Mouse (Mus musculus): Measurements from ENCODE around the gene Kcnk10. TPM values are rescaled to one million over a fixed set of nuclear protein-coding genes. Genes with fewer than 3 reads are reported as not detected.

Gene Kcnk10
- polyA plus RNA-seq, 1 experiment from 2014 or later: 1.7 TPM

- no peak overlapping the region for H3K9ac ChIP-seq
- H3K9me3 ChIP-seq (replicated peaks): no peaks in the 10 kb centered on the region
- no peaks in the 10 kb centered on the region for H3K27me3 ChIP-seq
- H3K4me2 ChIP-seq (replicated peaks): no peak overlapping the region
- H3K36me3 ChIP-seq: no peaks in the 10 kb centered on the region
- no peaks in the 10 kb centered on the region for H3K4me1 ChIP-seq
- no peak for ATAC-seq (ENCODE audit: insufficient number of reproducible peaks, low FRiP score, low TSS enrichment, low read depth)
- no peak overlapping the region for H3K27ac ChIP-seq (replicated peaks)
- no peak overlapping the region for H3K4me3 ChIP-seq (replicated peaks)
- 80% methylated on average over 6 of the region's 6 CpGs for WGBS
These were observed 42.1 kb downstream of the Kcnk10 start for GRCm38 (mm10) chr12:98536036-98536435.

DNA sequence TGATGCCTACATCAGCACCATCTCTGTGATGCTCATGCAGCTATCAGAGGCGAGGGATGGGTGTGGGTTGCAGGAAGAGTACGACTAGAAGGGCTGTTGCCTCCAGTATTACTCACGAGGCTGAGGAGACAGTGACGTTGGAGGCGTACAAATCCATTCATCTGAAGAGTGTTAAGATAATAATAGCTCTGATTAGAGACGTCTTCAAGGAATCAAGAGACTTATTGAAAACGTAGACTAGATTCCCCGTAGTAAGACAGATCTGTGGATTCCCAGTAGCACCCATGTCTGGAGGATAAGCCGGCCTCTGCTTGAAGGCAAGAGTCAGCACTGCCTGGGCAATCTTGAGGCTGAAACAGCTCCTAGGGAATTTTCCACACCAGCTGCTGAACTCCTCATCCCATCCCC, 42.6 kb downstream of the Kcnk10 start:
- Histone ChIP-seq H3K9me3 (replicated peaks) (no peaks in the 10 kb centered on the region), H3K36me3 (no peaks in the 10 kb centered on the region), H3K9ac (no peak overlapping the region), H3K4me2 (replicated peaks) (no peak overlapping the region), H3K27ac (replicated peaks) (no peak overlapping the region), H3K27me3 (no peaks in the 10 kb centered on the region), H3K4me1 (no peaks in the 10 kb centered on the region), H3K4me3 (replicated peaks) (no peak overlapping the region)
- WGBS: 79% methylated on average over 9 of the region's 9 CpGs
- ATAC-seq (ENCODE audit: insufficient number of reproducible peaks, low FRiP score, low TSS enrichment, low read depth): no peak

DNA sequence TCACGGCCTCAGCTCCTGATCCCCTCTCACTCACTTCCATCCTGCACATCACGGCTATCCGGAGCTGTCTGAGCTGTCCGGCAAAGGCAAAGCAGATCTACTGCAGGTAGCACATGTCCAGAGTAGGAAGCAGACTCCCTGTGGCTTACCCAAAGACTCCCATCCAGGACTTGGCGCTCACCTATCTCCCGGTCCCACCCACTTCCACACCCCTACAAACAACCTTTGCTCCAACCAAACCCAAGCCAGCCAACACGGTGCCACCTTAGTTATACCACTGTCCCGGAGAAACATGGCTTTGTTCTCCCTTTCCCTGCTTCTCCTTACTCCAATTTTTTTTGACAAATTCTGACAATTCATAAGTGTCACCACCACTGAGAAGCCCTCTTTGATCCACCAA, 49.5 kb downstream of the Kcnk10 start:
- 92% methylated on average over 8 of the region's 8 CpGs for WGBS
- no peak for ATAC-seq (ENCODE audit: insufficient number of reproducible peaks, low FRiP score, low TSS enrichment, low read depth)
- Histone ChIP-seq H3K36me3 (no peaks in the 10 kb centered on the region), H3K4me2 (replicated peaks) (no peak overlapping the region), H3K27me3 (no peaks in the 10 kb centered on the region), H3K9me3 (replicated peaks) (no peaks in the 10 kb centered on the region), H3K9ac (no peak overlapping the region), H3K4me3 (replicated peaks) (no peak overlapping the region), H3K27ac (replicated peaks) (no peak overlapping the region), H3K4me1 (no peaks in the 10 kb centered on the region)

GRCm38 (mm10) chr12:98525361-98525760, 52.7 kb downstream of the Kcnk10 start:
- Histone ChIP-seq H3K4me3 (replicated peaks) (no peak overlapping the region), H3K36me3 (no peaks in the 10 kb centered on the region), H3K9ac (no peak overlapping the region), H3K9me3 (replicated peaks) (no peaks in the 10 kb centered on the region), H3K27me3 (no peaks in the 10 kb centered on the region), H3K27ac (replicated peaks) (no peak overlapping the region), H3K4me1 (no peaks in the 10 kb centered on the region), H3K4me2 (replicated peaks) (no peak overlapping the region)
- WGBS: 81% methylated on average over 8 of the region's 8 CpGs
- ATAC-seq (ENCODE audit: insufficient number of reproducible peaks, low FRiP score, low TSS enrichment, low read depth): no peak

DNA sequence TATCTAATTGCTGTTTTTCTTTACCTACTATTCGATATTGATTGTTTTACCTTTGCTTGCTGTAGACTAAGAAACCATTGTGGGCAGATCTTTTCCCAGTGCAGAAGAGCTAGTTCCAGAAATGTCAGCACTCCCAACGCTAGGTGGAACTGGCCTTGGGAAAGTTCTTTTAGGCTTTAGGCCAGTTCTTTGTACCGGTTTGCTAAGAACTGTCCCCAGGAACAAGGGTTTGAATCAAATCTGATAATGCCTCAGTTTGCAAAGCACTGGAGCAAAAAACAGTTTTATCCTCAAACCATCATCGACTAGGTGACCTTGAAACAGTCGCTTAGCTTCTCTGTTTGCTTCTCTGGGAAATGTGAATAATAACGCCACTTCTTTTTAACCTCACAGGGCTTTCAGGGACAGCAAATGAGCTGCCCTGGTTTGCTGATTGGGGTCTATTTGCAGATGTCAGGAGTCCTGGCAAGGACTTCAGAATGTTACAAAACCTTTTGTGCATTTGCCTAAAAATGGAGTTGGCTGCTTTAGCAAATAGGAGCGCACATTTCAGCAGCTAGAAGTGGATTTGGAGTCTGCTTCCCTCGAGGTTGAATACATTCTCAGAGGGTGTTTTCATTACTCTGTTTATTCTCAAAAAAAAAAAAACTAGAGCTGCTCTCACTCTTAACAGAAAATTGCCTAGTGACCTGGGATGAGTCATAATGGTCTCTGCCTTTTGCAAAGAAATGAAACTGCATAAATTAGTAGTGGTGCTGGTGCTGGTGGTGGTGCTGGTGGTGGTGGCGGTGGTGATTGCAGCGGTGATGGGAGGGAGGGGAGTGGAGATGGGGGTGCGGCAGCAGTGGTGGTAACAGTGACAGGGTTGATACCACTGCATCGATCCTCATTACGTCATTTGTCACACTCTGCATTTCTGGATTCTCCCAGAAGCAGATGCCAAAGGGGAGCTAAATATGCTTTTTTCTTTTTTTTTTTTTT, 53.5 kb downstream of the Kcnk10 start:
- H3K36me3 ChIP-seq: no peaks in the 10 kb centered on the region
- no peaks in the 10 kb centered on the region for H3K27me3 ChIP-seq
- no peak overlapping the region for H3K4me2 ChIP-seq (replicated peaks)
- no peaks in the 10 kb centered on the region for H3K9me3 ChIP-seq (replicated peaks)
- no peak for ATAC-seq (ENCODE audit: insufficient number of reproducible peaks, low FRiP score, low TSS enrichment, low read depth)
- H3K9ac ChIP-seq: no peak overlapping the region
- no peak overlapping the region for H3K4me3 ChIP-seq (replicated peaks)
- H3K27ac ChIP-seq (replicated peaks): no peak overlapping the region
- H3K4me1 ChIP-seq: no peaks in the 10 kb centered on the region
- 69% methylated on average over 13 of the region's 13 CpGs for WGBS

DNA sequence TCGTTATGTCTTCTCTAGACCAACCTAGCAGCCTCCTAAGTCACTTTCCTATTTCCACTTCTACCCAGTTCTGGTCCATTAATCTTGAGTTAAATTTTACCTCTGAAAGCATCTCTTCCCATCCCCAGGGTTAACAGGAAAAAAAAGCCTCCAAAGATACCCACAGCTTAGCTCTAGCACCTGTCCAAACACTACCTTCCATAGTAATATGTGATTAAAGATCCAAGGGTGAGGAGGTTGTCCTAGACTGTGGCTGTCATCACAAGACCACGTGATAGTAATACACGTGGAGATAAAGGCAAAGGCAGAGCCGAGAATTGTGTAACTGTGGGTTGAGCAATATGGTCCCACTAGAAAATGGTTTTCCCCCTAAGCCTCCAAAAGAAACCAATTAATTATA, 56.8 kb downstream of the Kcnk10 start:
- Histone ChIP-seq H3K9ac (no peak overlapping the region), H3K36me3 (no peaks in the 10 kb centered on the region), H3K4me1 (no peaks in the 10 kb centered on the region), H3K4me2 (replicated peaks) (no peak overlapping the region), H3K27ac (replicated peaks) (no peak overlapping the region), H3K27me3 (no peaks in the 10 kb centered on the region), H3K9me3 (replicated peaks) (no peaks in the 10 kb centered on the region), H3K4me3 (replicated peaks) (no peak overlapping the region)
- no peak for ATAC-seq (ENCODE audit: insufficient number of reproducible peaks, low FRiP score, low TSS enrichment, low read depth)
- WGBS: 69% methylated on average over 4 of the region's 4 CpGs

DNA sequence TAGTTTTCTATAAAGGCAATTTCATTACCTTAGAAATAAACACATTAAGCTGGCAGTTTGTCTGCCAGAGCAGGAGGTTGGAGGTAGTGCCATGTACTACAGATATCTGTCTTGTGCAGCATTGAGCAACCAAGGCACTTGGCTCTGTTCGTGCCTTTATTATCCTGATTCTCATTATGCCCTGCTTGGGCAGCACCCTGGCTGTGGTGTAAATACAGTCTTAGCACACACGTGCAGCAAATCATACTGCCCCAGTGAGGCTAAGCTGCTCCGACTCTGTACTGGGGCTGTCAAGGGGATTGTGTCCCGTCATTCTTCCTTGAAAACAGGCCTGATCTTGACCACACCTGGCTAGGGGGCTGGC, 57.6 kb downstream of the Kcnk10 start:
- H3K4me1 ChIP-seq: no peaks in the 10 kb centered on the region
- no peaks in the 10 kb centered on the region for H3K9me3 ChIP-seq (replicated peaks)
- WGBS: 57% methylated on average over 4 of the region's 4 CpGs
- no peak overlapping the region for H3K4me2 ChIP-seq (replicated peaks)
- H3K27ac ChIP-seq (replicated peaks): no peak overlapping the region
- no peaks in the 10 kb centered on the region for H3K36me3 ChIP-seq
- ATAC-seq (ENCODE audit: insufficient number of reproducible peaks, low FRiP score, low TSS enrichment, low read depth): no peak
- H3K4me3 ChIP-seq (replicated peaks): no peak overlapping the region
- no peaks in the 10 kb centered on the region for H3K27me3 ChIP-seq
- no peak overlapping the region for H3K9ac ChIP-seq

- no peaks in the 10 kb centered on the region for H3K36me3 ChIP-seq
- H3K4me3 ChIP-seq (replicated peaks): no peak overlapping the region
- ATAC-seq (ENCODE audit: insufficient number of reproducible peaks, low FRiP score, low TSS enrichment, low read depth): no peak
- no peaks in the 10 kb centered on the region for H3K9me3 ChIP-seq (replicated peaks)
- 59% methylated on average over 7 of the region's 7 CpGs for WGBS
- H3K4me2 ChIP-seq (replicated peaks): no peak overlapping the region
- no peaks in the 10 kb centered on the region for H3K4me1 ChIP-seq
- no peaks in the 10 kb centered on the region for H3K27me3 ChIP-seq
- no peak overlapping the region for H3K27ac ChIP-seq (replicated peaks)
- H3K9ac ChIP-seq: no peak overlapping the region
These were observed 58.1 kb downstream of the Kcnk10 start for GRCm38 (mm10) chr12:98519866-98520567.

DNA sequence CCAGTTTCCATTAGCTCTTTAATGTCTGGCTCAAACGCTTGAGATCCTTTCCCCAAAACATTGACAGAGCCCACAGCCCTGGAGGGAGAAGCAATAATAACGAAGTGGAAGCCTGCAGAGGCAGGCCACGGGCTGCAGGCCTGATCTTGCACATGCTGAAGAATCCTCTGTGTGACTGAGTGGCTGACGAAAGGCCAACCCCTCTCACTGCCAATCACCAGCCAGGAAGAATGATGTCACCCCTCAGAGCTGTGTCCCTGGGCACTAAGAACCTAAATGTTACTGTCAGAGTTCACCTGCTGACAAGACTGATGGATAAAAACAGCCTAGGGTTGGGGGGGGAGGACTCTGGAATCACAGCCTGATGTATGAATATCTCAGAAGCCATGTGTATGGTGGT, 72.5 kb downstream of the Kcnk10 start:
- no peaks in the 10 kb centered on the region for H3K4me1 ChIP-seq
- H3K27me3 ChIP-seq: no peaks in the 10 kb centered on the region
- H3K27ac ChIP-seq (replicated peaks): no peak overlapping the region
- H3K9me3 ChIP-seq (replicated peaks): no peaks in the 10 kb centered on the region
- no peak overlapping the region for H3K4me3 ChIP-seq (replicated peaks)
- H3K4me2 ChIP-seq (replicated peaks): no peak overlapping the region
- WGBS: 42% methylated on average over 4 of the region's 4 CpGs
- H3K9ac ChIP-seq: no peak overlapping the region
- ATAC-seq (ENCODE audit: insufficient number of reproducible peaks, low FRiP score, low TSS enrichment, low read depth): no peak
- no peaks in the 10 kb centered on the region for H3K36me3 ChIP-seq

- no peak for ATAC-seq (ENCODE audit: insufficient number of reproducible peaks, low FRiP score, low TSS enrichment, low read depth)
- Histone ChIP-seq H3K27ac (replicated peaks) (no peak overlapping the region), H3K4me2 (replicated peaks) (no peak overlapping the region), H3K4me1 (no peaks in the 10 kb centered on the region), H3K9ac (no peak overlapping the region), H3K4me3 (replicated peaks) (no peak overlapping the region), H3K27me3 (no peaks in the 10 kb centered on the region), H3K9me3 (replicated peaks) (no peaks in the 10 kb centered on the region), H3K36me3 (no peaks in the 10 kb centered on the region)
- WGBS: 84% methylated on average over 11 of the region's 11 CpGs
These were observed 76.4 kb downstream of the Kcnk10 start for GRCm38 (mm10) chr12:98501528-98502280.

DNA sequence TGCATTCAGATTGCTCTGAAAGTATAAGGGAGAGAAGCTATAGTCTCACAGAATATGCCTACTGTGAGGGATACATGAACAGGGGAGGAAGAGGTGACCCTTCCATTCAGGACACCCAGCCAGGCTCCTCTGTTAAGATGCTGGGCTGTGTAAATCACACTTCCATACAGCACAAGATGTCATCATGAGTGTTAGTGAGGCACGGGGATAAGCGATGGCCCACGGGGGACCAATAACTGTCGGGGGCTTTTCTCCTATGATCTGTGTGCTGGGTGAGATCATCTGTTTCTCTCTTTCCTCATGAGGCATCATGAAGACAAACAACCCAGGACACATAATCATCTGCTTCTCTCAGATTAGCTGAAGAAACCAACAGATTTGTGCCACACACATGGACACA, 77.1 kb downstream of the Kcnk10 start:
- Histone ChIP-seq H3K27me3 (no peaks in the 10 kb centered on the region), H3K4me3 (replicated peaks) (no peak overlapping the region), H3K9me3 (replicated peaks) (no peaks in the 10 kb centered on the region), H3K4me2 (replicated peaks) (no peak overlapping the region), H3K27ac (replicated peaks) (no peak overlapping the region), H3K4me1 (no peaks in the 10 kb centered on the region), H3K36me3 (no peaks in the 10 kb centered on the region), H3K9ac (no peak overlapping the region)
- 89% methylated on average over 4 of the region's 4 CpGs for WGBS
- 0 out of 2 replicates have a peak, but pooled peaks have one; percentile 11 for ATAC-seq (ENCODE audit: insufficient number of reproducible peaks, low FRiP score, low TSS enrichment, low read depth)

Measured in embryonic facial prominence, embryonic 15.5 days (tissue).